14 mouse cellular contexts compared by ENCODE assay signal in the genomic region with DNA sequence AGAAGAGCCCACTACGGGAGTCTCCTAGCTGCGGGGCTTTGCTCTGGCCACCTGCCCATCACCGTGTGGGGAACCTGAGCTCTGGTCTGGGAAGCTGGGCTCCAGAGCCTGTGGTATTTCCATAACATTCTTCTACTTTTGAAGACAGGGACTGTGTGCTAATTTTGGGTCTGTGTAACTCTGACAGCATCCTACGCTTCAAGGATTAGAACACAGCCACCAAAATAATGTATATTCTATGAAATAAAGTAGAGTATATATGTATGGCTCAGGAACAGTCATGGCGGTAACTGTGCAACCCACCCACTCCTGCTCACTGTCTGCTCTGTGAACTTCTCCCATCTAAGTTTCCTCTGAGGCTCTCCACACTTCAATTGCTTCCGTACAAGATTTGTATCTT.
"Had no signal": no experiment of that assay in that cellular context is flagged by ENCODE, and none has a peak within 500 bp of the region (broad histone marks: within the 10 kb centered on the region; RNA-seq: fewer than 3 reads in every experiment).

No protein-coding gene starts in this region.

- DNase-seq: lung, adult 18-20 months; lung, embryonic 14.5 days; lung, postnatal 10 days; lung, postnatal 4 days; midbrain, embryonic 14.5 days; retina, postnatal 1 day; right cerebral cortex, adult 18-20 months; right cerebral cortex, postnatal 25 days; right cerebral cortex, postnatal 4 days; spleen, adult 18-20 months; thymus, adult 18-20 months; thymus, postnatal 14 days; thymus, postnatal 36 days had no signal

- ATAC-seq: midbrain, embryonic 16.5 days had no signal
